Mouse (Mus musculus): ENCODE results near the gene Olfr273. TPM values are rescaled to one million over a fixed set of nuclear protein-coding genes. Genes with fewer than 3 reads are reported as not detected.
"Not testable (repeated sequence)": the region's sequence is repeated elsewhere in the genome, so short reads cannot be mapped to it uniquely, and the experiment has no call there.

Olfr273 gene
- polyA plus RNA-seq (2012; rRNA removed), result not detected in 2 replicates

DNA sequence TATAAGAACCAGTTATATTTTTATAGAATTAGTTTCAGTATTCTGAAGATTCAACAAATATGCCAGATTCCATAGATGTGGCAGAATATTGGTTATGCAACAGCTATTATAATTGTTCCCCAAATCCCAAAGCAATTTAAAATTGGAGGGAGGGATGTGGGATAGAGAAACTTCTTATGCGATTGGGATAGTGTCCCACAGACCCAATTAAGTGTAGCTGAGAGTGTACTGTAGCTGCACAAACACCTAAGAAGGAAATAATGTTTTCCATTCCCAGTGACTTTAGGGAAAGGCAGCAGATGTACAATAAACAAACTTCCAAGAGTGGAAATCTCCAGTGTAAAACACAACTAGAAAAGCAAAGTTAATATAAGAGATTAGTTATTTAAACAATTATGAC is at the start of gene Olfr273:
TSS of gene Olfr273 (minus strand) at position 101 of the 400 bp plus-strand sequence.
- no peak within 1 kb of the TSS for H3K4me3 ChIP-seq (ENCODE audit: insufficient read depth, low read length)
- TF ChIP-seq POLR2A (IDR thresholded peaks at IDR 0.05; ENCODE audit: extremely low read depth, insufficient read depth, low read length) (no peak), CTCF (IDR thresholded peaks at IDR 0.05; ENCODE audit: extremely low read depth, insufficient read depth, low read length) (no peak)
- no peaks in the 10 kb centered on the region for H3K4me1 ChIP-seq (ENCODE audit: control insufficient read depth, insufficient read depth, low read length)
- no peak within 1 kb of the TSS for H3K27ac ChIP-seq (ENCODE audit: insufficient read depth, low read length)

GRCm38 (mm10) chr4:52864156-52864555 is 5.1 kb upstream of the Olfr273 start:
- Histone ChIP-seq H3K4me1 (ENCODE audit: control insufficient read depth, insufficient read depth, low read length) (no peaks in the 10 kb centered on the region), H3K27ac (ENCODE audit: insufficient read depth, low read length) (no peak overlapping the region), H3K4me3 (ENCODE audit: insufficient read depth, low read length) (no peak overlapping the region)
- TF ChIP-seq CTCF (IDR thresholded peaks at IDR 0.05; ENCODE audit: extremely low read depth, insufficient read depth, low read length), result no peak
- TF ChIP-seq POLR2A (IDR thresholded peaks at IDR 0.05; ENCODE audit: extremely low read depth, insufficient read depth, low read length), result no peak

GRCm38 (mm10) chr4:52849672-52850071 is 9.4 kb downstream of the Olfr273 start:
- no peak overlapping the region for H3K27ac ChIP-seq (ENCODE audit: insufficient read depth, low read length)
- TF ChIP-seq POLR2A (IDR thresholded peaks at IDR 0.05; ENCODE audit: extremely low read depth, insufficient read depth, low read length) (no peak), CTCF (IDR thresholded peaks at IDR 0.05; ENCODE audit: extremely low read depth, insufficient read depth, low read length) (no peak)
- no peak overlapping the region for H3K4me3 ChIP-seq (ENCODE audit: insufficient read depth, low read length)
- no peaks in the 10 kb centered on the region for H3K4me1 ChIP-seq (ENCODE audit: control insufficient read depth, insufficient read depth, low read length)

GRCm38 (mm10) chr4:52849039-52849635 is 9.9 kb downstream of the Olfr273 start:
- Histone ChIP-seq H3K4me3 (ENCODE audit: insufficient read depth, low read length) (no peak overlapping the region), H3K4me1 (ENCODE audit: control insufficient read depth, insufficient read depth, low read length) (no peaks in the 10 kb centered on the region), H3K27ac (ENCODE audit: insufficient read depth, low read length) (no peak overlapping the region)
- TF ChIP-seq CTCF (IDR thresholded peaks at IDR 0.05; ENCODE audit: extremely low read depth, insufficient read depth, low read length), result no peak
- no peak for TF ChIP-seq POLR2A (IDR thresholded peaks at IDR 0.05; ENCODE audit: extremely low read depth, insufficient read depth, low read length)

DNA sequence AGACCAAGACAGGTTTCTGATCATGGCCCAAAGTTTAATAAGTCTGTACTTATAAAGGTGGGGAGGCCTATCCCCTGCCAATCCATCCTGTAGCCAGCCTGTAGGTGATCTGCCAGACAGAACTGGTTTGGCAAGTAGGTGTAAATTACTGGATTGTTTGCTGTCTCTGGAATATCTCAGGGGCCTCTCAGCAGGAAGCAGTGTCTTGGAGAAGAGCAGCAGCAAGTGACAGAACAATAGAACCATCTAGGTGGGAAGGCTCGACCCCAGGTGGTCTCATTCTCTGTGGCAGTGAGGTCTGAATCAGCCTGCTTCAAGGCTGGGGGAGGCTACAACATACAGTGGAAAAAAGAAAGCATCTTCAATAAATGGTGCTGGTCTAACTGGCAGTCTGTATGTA is 13.6 kb downstream of the Olfr273 start:
- H3K27ac ChIP-seq (ENCODE audit: insufficient read depth, low read length); H3K4me1 ChIP-seq (ENCODE audit: control insufficient read depth, insufficient read depth, low read length); H3K4me3 ChIP-seq (ENCODE audit: insufficient read depth, low read length): not testable (repeated sequence)

- no peaks in the 10 kb centered on the region for H3K4me1 ChIP-seq (ENCODE audit: control insufficient read depth, insufficient read depth, low read length)
- H3K4me3 ChIP-seq (ENCODE audit: insufficient read depth, low read length), result no peak overlapping the region
- H3K27ac ChIP-seq (ENCODE audit: insufficient read depth, low read length), result no peak overlapping the region
- TF ChIP-seq POLR2A (IDR thresholded peaks at IDR 0.05; ENCODE audit: extremely low read depth, insufficient read depth, low read length), result no peak
- TF ChIP-seq CTCF (IDR thresholded peaks at IDR 0.05; ENCODE audit: extremely low read depth, insufficient read depth, low read length), result no peak
These were observed 37.7 kb downstream of the Olfr273 start for GRCm38 (mm10) chr4:52821375-52821774.

GRCm38 (mm10) chr4:52814304-52814703 is 44.7 kb downstream of the Olfr273 start, which contains the start of gene Olfr275:
Gene Olfr275, plus strand, starts transcription at chr4:52814604.
- no peak within 1 kb of the TSS for H3K27ac ChIP-seq (ENCODE audit: insufficient read depth, low read length)
- no peak within 1 kb of the TSS for H3K4me3 ChIP-seq (ENCODE audit: insufficient read depth, low read length)
- TF ChIP-seq POLR2A (IDR thresholded peaks at IDR 0.05; ENCODE audit: extremely low read depth, insufficient read depth, low read length), result no peak
- TF ChIP-seq CTCF (IDR thresholded peaks at IDR 0.05; ENCODE audit: extremely low read depth, insufficient read depth, low read length), result no peak
- H3K4me1 ChIP-seq (ENCODE audit: control insufficient read depth, insufficient read depth, low read length), result no peaks in the 10 kb centered on the region; the same call in 1 of the 2 replicates

- no peaks in the 10 kb centered on the region; the same call in 1 of the 2 replicates for H3K4me1 ChIP-seq (ENCODE audit: control insufficient read depth, insufficient read depth, low read length)
- no peak for TF ChIP-seq CTCF (IDR thresholded peaks at IDR 0.05; ENCODE audit: extremely low read depth, insufficient read depth, low read length)
- TF ChIP-seq POLR2A (IDR thresholded peaks at IDR 0.05; ENCODE audit: extremely low read depth, insufficient read depth, low read length), result no peak
These were observed 47.2 kb downstream of the Olfr273 start for GRCm38 (mm10) chr4:52811871-52812270.

More at GRCm38 (mm10) chr4:52811871-52812270, 47.2 kb downstream of the Olfr273 start:
- Histone ChIP-seq H3K27ac (ENCODE audit: insufficient read depth, low read length) (no peak overlapping the region), H3K4me3 (ENCODE audit: insufficient read depth, low read length) (no peak overlapping the region)

Other genes with a start within 250 kb of the Olfr273 start
- gene Olfr275, start 44.6 kb downstream of the Olfr273 start, polyA plus RNA-seq (2012; rRNA removed), result not detected in 2 replicates
- not detected in 2 replicates for gene Olfr272, start 59.9 kb upstream of the Olfr273 start, polyA plus RNA-seq (2012; rRNA removed)
- gene Olfr270, start 105.3 kb upstream of the Olfr273 start, polyA plus RNA-seq (2012; rRNA removed), result not detected in 2 replicates
- not detected in 2 replicates for gene Nipsnap3a, start 130.0 kb upstream of the Olfr273 start, polyA plus RNA-seq (2012; rRNA removed)
- gene Nipsnap3b, start 152.6 kb upstream of the Olfr273 start, polyA plus RNA-seq (2012; rRNA removed), result 16.3 and 17.0 TPM in 2 replicates